Mouse (Mus musculus) forebrain, postnatal 0 days (tissue): ENCODE results near the gene Rars. TPM values are rescaled to one million over a fixed set of nuclear protein-coding genes. Genes with fewer than 3 reads are reported as not detected.
A peak's percentile ranks its signal among the peaks of the same experiment; 100 is the strongest.

Source experiments
- ATAC-seq: fragments of 200-750 bp; cut with Nextera tagmentation; 2 replicates; pipeline ENCODE4 v1.8.0; 2017; ENCODE audit warnings: mild to moderate bottlenecking, moderate library complexity
- DNase-seq: peaks from one replicate; pipeline ENCODE4 v3.0.0-alpha.2; 2015
- H3K27ac ChIP-seq: fragments of 300-500 bp; sonication (generic); 2 replicates; pipeline ENCODE4 v1.5.1; 2014; ENCODE audit warnings: low read depth, mild to moderate bottlenecking, antibody characterized with exemption, low read length, moderate library complexity, mixed read lengths
- H3K27me3 ChIP-seq: fragments of 300-500 bp; sonication (generic); 2 replicates; pipeline ENCODE4 v1.6.1; 2014; ENCODE audit warnings: mild to moderate bottlenecking, low read length, mixed read lengths; ENCODE audit not compliant: insufficient read depth
- H3K36me3 ChIP-seq: fragments of 300-500 bp; sonication (generic); 2 replicates; pipeline ENCODE4 v1.6.1; 2014; ENCODE audit warnings: mild to moderate bottlenecking, moderate library complexity; ENCODE audit not compliant: insufficient read depth
- H3K4me1 ChIP-seq: fragments of 300-500 bp; sonication (generic); 2 replicates; pipeline ENCODE4 v1.6.1; 2014; ENCODE audit warnings: antibody characterized with exemption; ENCODE audit not compliant: insufficient read depth
- H3K4me2 ChIP-seq: fragments of 300-500 bp; sonication (generic); 2 replicates; pipeline ENCODE4 v1.6.1; 2014; ENCODE audit warnings: low read depth, mild to moderate bottlenecking, moderate library complexity
- H3K4me3 ChIP-seq: fragments of 300-500 bp; sonication (generic); 2 replicates; pipeline ENCODE4 v1.5.1; 2014; ENCODE audit warnings: low read depth, low read length, mixed read lengths
- H3K9ac ChIP-seq: fragments of 300-500 bp; sonication (generic); 2 replicates; pipeline ENCODE4 v1.6.1; 2014; ENCODE audit warnings: mild to moderate bottlenecking
- H3K9me3 ChIP-seq: fragments of 300-500 bp; sonication (generic); 2 replicates; pipeline ENCODE4 v1.6.1; 2016; ENCODE audit warnings: low read length
- CTCF ChIP-seq: sonication (generic); IDR thresholded peaks from 2 replicates; pipeline ENCODE4 v1.5.1; 2016; ENCODE audit warnings: antibody characterized with exemption, control low read depth, low read depth
- WGBS: fragments of 180-500 bp; shearing (Covaris S2); extraction: QIAGEN DNeasy Blood & Tissue Kit; methylation state at CpG from one replicate; pipeline ENCODE4 v1.1.7; 2014; 5-methylcytosine and 5-hydroxymethylcytosine counted together
- polyA plus RNA-seq: library from polyadenylated mRNA; unstranded; fragments of >200 nt; fragmentation: Nextera tagmentation; extraction: Ambion mirVana; gene quantifications from 2 replicates; pipeline ENCODE4 v1.2.1, GENCODE M21; 2015
- total RNA-seq: library from RNA; depleted of rRNA; stranded (reverse); fragments of >200 nt; gene quantifications from 2 replicates; pipeline ENCODE4 v1.2.3, GENCODE M21; 2014

The Rars gene
- total and polyA plus RNA-seq, 2 experiments from 2014 or later, result 56.6 to 66.4 TPM

DNA sequence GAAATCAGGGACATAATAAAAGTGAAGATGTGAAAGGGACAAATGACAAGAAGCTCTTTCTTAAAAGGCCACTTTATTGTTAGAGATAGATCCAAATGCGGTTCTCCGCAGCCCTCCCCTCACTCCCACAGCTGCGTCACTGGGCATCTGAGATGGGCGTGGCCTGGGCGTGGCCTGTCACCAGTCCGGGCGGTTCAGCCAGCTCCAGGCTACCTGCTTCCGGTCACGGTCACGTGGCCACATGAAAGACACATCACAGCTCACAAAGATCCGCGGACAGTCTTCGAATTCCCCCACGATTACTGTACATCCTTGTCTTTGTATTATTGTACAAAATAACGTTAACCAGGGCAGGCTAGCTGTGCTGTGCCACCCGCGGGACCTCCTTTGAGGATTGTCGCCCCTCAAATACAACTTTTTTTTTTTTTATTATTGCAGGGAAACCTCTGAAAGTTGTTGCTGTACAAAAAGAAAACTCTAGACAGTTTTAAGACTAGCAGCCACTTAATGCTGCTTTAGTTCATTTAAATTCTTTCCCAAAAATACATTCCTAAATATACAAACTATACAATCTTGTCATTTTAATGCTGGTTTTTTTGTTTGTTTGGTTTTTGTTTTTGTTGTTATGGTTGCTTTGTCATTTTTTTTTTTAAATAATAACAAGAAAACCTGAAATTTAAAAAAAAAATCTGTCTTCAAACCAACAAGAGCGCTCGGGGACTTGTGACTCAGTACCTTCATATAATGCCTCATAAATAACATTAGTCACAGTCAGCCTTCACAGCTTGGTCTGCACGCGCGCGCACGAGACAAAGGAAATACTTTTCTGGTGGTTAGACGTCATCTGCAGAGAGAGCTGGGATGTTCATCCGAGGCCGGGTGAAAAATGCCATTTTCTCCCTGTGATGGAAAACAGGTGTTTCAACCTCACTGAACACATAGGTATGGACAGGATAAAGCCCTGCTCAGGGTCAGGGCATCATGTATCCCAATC, 4.3 kb upstream of the Rars start:
- H3K9ac ChIP-seq, result 0 out of 2 replicates have a peak overlapping the region, but pooled peaks have one; percentile 25
- ATAC-seq (no peak), DNase-seq (peak; percentile 56)
- H3K4me3 ChIP-seq, result peak overlapping the region; percentile 9
- no peaks in the 10 kb centered on the region for H3K27me3 ChIP-seq
- no peak overlapping the region for H3K27ac ChIP-seq
- no peaks in the 10 kb centered on the region for H3K9me3 ChIP-seq
- no peak for TF ChIP-seq CTCF
- H3K36me3 ChIP-seq, result peaks cover 16% of the 10 kb centered on the region; the same call in 1 of the 2 replicates
- H3K4me1 ChIP-seq, result peaks cover 2% of the 10 kb centered on the region; the same call in 1 of the 2 replicates
- 32% methylated on average over 28 of the region's 28 CpGs for WGBS
- peak overlapping the region; percentile 42 for H3K4me2 ChIP-seq

DNA sequence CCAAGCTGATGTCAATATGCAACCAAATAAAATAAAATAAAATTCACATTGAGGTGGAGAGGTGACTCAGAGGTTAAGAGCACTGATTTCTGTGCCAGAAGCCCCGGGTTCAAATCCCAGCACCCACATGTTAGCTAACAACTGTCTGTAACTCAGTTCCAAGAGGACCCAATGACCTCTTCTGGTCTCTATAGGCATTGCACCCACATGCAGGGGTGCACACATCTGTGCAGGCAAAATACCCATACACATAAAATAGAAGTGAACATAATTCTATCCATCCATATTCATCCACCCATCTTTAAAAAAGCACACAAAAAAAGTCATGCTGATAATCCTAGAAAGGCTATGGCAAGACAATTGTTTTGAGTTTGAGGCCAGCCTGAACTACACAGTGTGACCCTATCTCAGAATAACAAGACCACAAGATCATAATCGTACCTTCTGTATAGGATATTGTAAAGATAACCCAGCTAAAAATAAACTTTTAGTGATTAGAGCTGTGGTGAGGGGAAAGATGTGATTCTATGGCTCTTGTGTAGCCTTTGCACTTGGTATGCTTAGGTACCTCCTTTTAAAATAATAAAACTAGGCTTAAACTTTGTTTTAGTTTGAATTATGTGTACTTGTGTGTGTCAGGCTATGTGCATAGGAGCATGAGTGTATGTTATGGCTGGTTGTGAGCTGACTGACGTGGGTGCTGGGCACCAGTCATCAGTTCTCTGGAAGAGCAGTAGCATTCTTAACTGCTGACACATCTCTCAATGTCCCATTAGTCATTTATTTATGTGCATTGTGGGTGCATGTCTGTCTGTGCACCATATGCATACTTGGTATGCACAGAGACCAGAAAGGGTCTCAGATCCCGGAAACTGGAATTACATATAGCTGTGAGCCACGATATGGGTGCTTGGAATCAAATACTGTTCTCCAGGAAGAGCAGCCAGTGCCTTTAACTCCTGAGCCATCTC, 3.1 kb upstream of the Rars start:
- ATAC-seq, result no peak
- Histone ChIP-seq H3K4me3 (no peak overlapping the region), H3K9ac (no peak overlapping the region), H3K4me2 (no peak overlapping the region), H3K27ac (no peak overlapping the region), H3K27me3 (no peaks in the 10 kb centered on the region), H3K4me1 (peaks cover 3% of the 10 kb centered on the region; the same call in 1 of the 2 replicates), H3K36me3 (peaks cover 10% of the 10 kb centered on the region; the same call in 1 of the 2 replicates), H3K9me3 (no peaks in the 10 kb centered on the region)
- peak; percentile 31; the same call in 1 of the 2 replicates for TF ChIP-seq CTCF
- 87% methylated on average over 5 of the region's 5 CpGs for WGBS
- DNase-seq, result no peak

DNA sequence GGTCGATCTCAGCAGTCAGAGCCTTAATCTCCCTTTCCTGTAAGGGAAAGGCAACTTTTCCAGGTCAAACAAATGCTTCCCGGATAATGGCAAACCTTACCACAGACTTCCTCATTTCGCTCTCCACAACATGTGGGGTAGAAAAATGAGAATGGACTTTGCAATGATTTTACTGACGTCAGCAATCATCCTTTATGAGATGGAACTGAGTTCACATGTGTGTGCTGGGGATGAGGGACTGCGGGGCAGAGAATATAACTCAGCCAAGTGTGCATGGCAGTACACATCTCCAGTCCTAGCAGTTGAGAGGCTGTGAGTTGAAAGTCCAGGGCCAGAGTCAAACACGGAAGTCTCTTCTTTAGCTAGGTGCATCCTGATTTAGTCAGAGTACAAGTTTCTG, 1.0 kb downstream of the Rars start:
- H3K27ac ChIP-seq, result no peak overlapping the region
- peaks cover 31% of the 10 kb centered on the region for H3K36me3 ChIP-seq
- peaks cover 3% of the 10 kb centered on the region; the same call in 1 of the 2 replicates for H3K4me1 ChIP-seq
- DNase-seq (no peak), ATAC-seq (no peak)
- WGBS, result 84% methylated on average over 6 of the region's 6 CpGs
- peak overlapping the region; percentile 76 for H3K4me2 ChIP-seq
- no peak overlapping the region for H3K9ac ChIP-seq
- no peak for TF ChIP-seq CTCF
- H3K9me3 ChIP-seq, result no peaks in the 10 kb centered on the region
- no peaks in the 10 kb centered on the region for H3K27me3 ChIP-seq
- peak overlapping the region; percentile 89; the same call in 1 of the 2 replicates for H3K4me3 ChIP-seq

DNA sequence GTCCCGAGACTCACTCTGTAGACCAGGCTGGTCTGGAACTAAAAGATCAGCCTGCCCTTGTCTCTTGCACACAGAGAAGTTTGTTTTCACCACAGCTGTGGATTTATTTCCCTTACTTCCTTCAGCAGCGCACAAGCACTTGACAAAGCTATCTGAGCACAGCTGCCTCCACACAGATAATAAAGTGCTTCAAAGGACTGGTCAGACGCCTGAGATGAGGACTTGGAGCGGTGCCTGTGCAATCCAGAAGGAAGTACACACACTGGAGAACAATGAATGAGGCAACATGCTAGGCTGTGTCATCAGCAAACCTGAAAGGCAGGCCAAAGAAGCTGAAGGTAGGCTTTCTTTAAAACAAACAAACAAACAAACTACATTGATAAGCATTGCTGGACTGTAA, 2.2 kb downstream of the Rars start:
- WGBS, result 75% methylated on average over 4 of the region's 4 CpGs
- ATAC-seq, result no peak
- peaks cover 41% of the 10 kb centered on the region for H3K36me3 ChIP-seq
- H3K27me3 ChIP-seq, result no peaks in the 10 kb centered on the region
- no peak for TF ChIP-seq CTCF
- H3K4me1 ChIP-seq, result peaks cover 3% of the 10 kb centered on the region; the same call in 1 of the 2 replicates
- no peak overlapping the region for H3K4me2 ChIP-seq
- H3K9me3 ChIP-seq, result no peaks in the 10 kb centered on the region
- H3K9ac ChIP-seq, result no peak overlapping the region
- DNase-seq, result no peak
- H3K4me3 ChIP-seq, result no peak overlapping the region
- no peak overlapping the region for H3K27ac ChIP-seq

DNA sequence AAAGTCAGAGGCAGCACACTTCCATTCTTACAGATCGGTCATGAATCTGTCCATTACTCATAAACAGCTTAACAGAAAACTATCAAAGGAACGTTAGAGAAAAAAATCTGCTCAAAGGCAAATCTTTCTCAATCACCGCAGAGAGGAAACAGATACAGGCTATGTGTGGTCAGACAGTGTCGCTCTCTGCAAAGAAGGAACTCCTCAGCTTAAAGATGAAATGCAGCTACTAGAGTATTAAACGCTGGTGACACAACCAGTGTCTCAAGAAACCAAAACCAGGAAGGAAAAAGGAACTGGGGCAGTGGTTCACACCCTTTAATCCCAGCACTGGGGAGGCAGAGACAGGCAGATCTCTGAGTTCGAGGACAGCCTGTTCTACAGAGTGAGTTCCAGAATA, 6.6 kb downstream of the Rars start:
- Histone ChIP-seq H3K27me3 (no peaks in the 10 kb centered on the region), H3K27ac (no peak overlapping the region), H3K4me1 (no peaks in the 10 kb centered on the region), H3K9me3 (no peaks in the 10 kb centered on the region), H3K4me2 (no peak overlapping the region), H3K9ac (no peak overlapping the region), H3K4me3 (no peak overlapping the region), H3K36me3 (peaks cover 72% of the 10 kb centered on the region)
- TF ChIP-seq CTCF, result no peak
- 94% methylated on average over 6 of the region's 6 CpGs for WGBS
- DNase-seq (no peak), ATAC-seq (no peak)

DNA sequence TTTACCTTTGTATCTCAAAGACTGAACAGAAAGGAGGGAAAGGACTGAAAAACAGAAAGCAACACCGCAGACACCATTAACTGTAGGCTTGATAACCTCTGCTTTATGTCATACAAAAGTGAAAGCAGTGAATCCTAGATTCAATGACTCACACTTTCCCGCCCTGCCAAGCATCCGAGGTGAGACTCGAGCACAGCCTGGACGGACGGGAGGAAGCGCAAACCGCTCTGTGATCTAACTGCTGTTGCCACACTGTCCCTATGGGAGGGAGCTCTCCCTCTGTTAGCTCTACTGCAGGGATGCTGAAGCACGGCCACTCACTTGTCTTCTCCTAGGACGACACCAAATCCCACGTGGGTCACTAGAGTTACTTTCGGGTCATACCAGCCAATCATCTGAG, 18.0 kb downstream of the Rars start:
- 93% methylated on average over 12 of the region's 12 CpGs for WGBS
- no peak overlapping the region for H3K27ac ChIP-seq
- ATAC-seq (no peak), DNase-seq (no peak)
- H3K4me2 ChIP-seq, result no peak overlapping the region
- TF ChIP-seq CTCF, result no peak
- H3K9me3 ChIP-seq, result no peaks in the 10 kb centered on the region
- no peak overlapping the region for H3K9ac ChIP-seq
- H3K4me3 ChIP-seq, result no peak overlapping the region
- peaks cover 94% of the 10 kb centered on the region for H3K36me3 ChIP-seq
- H3K4me1 ChIP-seq, result no peaks in the 10 kb centered on the region
- no peaks in the 10 kb centered on the region for H3K27me3 ChIP-seq
